Mouse (Mus musculus) forebrain, embryonic 10.5 days (tissue): ENCODE measurements around the gene Fam120a. TPM values are rescaled to one million over a fixed set of nuclear protein-coding genes. Genes with fewer than 3 reads are reported as not detected.
A peak's percentile ranks its signal among the peaks of the same experiment; 100 is the strongest.

Source experiments
- DNase-seq: peaks from one replicate; pipeline ENCODE4 v3.0.0-alpha.2; 2017; ENCODE audit warnings: low spot score; ENCODE audit errors: extremely low spot score
- H3K27ac ChIP-seq: fragments of 300-500 bp; sonication (generic); 2 replicates; pipeline ENCODE4 v1.5.1; 2016; ENCODE audit warnings: mild to moderate bottlenecking
- H3K27me3 ChIP-seq: fragments of 300-500 bp; sonication (generic); 2 replicates; pipeline ENCODE4 v1.6.1; 2016; ENCODE audit warnings: mild to moderate bottlenecking; ENCODE audit not compliant: poor library complexity, severe bottlenecking
- H3K36me3 ChIP-seq: fragments of 300-500 bp; sonication (generic); replicated peaks from 2 replicates; pipeline ENCODE4 v1.6.1; 2016; ENCODE audit warnings: mild to moderate bottlenecking, moderate library complexity
- H3K4me1 ChIP-seq: fragments of 300-500 bp; sonication (generic); 2 replicates; pipeline ENCODE4 v1.6.1; 2016
- H3K4me3 ChIP-seq: fragments of 300-500 bp; sonication (generic); 2 replicates; pipeline ENCODE4 v1.5.1; 2016; ENCODE audit warnings: mild to moderate bottlenecking, moderate library complexity
- H3K9me3 ChIP-seq: fragments of 300-500 bp; sonication (generic); 2 replicates; pipeline ENCODE4 v1.6.1; 2016; ENCODE audit warnings: mild to moderate bottlenecking, moderate library complexity
- WGBS: fragments of 180-500 bp; shearing (Covaris S2); methylation state at CpG from one replicate; pipeline ENCODE4 v1.1.7; 2016; 5-methylcytosine and 5-hydroxymethylcytosine counted together
- polyA plus RNA-seq: library from polyadenylated mRNA; unstranded; fragments of >200 nt; fragmentation: Nextera tagmentation; extraction: Ambion mirVana; gene quantifications from 2 replicates; pipeline ENCODE4 v1.2.1, GENCODE M21; 2016

The Fam120a gene
- polyA plus RNA-seq, 1 experiment from 2014 or later = 14.5 TPM

GRCm38 (mm10) chr13:48927609-48928008 lies 40.2 kb downstream of the Fam120a start:
- Histone ChIP-seq H3K36me3 (peaks cover 80% of the 10 kb centered on the region), H3K27me3 (no peaks in the 10 kb centered on the region), H3K27ac (no peak overlapping the region), H3K4me1 (no peaks in the 10 kb centered on the region), H3K9me3 (no peaks in the 10 kb centered on the region), H3K4me3 (no peak overlapping the region)
- no peak for DNase-seq
- WGBS = 92% methylated on average over 2 of the region's 2 CpGs

- WGBS = 98% methylated on average over 2 of the region's 2 CpGs
- Histone ChIP-seq H3K4me1 (no peaks in the 10 kb centered on the region), H3K36me3 (peaks cover 79% of the 10 kb centered on the region), H3K4me3 (no peak overlapping the region), H3K27ac (no peak overlapping the region), H3K27me3 (no peaks in the 10 kb centered on the region), H3K9me3 (no peaks in the 10 kb centered on the region)
- no peak for DNase-seq
Measured at GRCm38 (mm10) chr13:48922712-48923111, 45.1 kb downstream of the Fam120a start.

GRCm38 (mm10) chr13:48921256-48921655 lies 46.6 kb downstream of the Fam120a start:
- Histone ChIP-seq H3K9me3 (no peaks in the 10 kb centered on the region), H3K27ac (no peak overlapping the region), H3K4me1 (no peaks in the 10 kb centered on the region), H3K36me3 (peaks cover 80% of the 10 kb centered on the region), H3K4me3 (no peak overlapping the region), H3K27me3 (no peaks in the 10 kb centered on the region)
- no peak for DNase-seq
- WGBS = 93% methylated on average over 1 of the region's 1 CpGs

- 92% methylated on average over 7 of the region's 7 CpGs for WGBS
- peaks cover 86% of the 10 kb centered on the region for H3K36me3 ChIP-seq
Measured at GRCm38 (mm10) chr13:48919756-48920415, 47.9 kb downstream of the Fam120a start.

GRCm38 (mm10) chr13:48917113-48917599 lies 50.7 kb downstream of the Fam120a start:
- no peak overlapping the region for H3K27ac ChIP-seq
- H3K27me3 ChIP-seq = no peaks in the 10 kb centered on the region
- H3K4me3 ChIP-seq = no peak overlapping the region
- H3K9me3 ChIP-seq = no peaks in the 10 kb centered on the region
- H3K36me3 ChIP-seq = peaks cover 94% of the 10 kb centered on the region
- no peaks in the 10 kb centered on the region for H3K4me1 ChIP-seq
- 95% methylated on average over 3 of the region's 3 CpGs for WGBS
- no peak for DNase-seq

More at GRCm38 (mm10) chr13:48919756-48920415, 47.9 kb downstream of the Fam120a start:
- Histone ChIP-seq H3K4me3 (no peak overlapping the region), H3K27me3 (no peaks in the 10 kb centered on the region), H3K9me3 (no peaks in the 10 kb centered on the region), H3K27ac (no peak overlapping the region), H3K4me1 (no peaks in the 10 kb centered on the region)
- DNase-seq = no peak

- H3K27me3 ChIP-seq = no peaks in the 10 kb centered on the region
- whole genome bisulfite sequencing = 91% methylated on average over 1 of the region's 1 CpGs
- no peaks in the 10 kb centered on the region for H3K9me3 ChIP-seq
- H3K27ac ChIP-seq = no peak overlapping the region
- DNase-seq = no peak
- H3K36me3 ChIP-seq = peaks cover 94% of the 10 kb centered on the region
- no peak overlapping the region for H3K4me3 ChIP-seq
- no peaks in the 10 kb centered on the region for H3K4me1 ChIP-seq
Measured at GRCm38 (mm10) chr13:48913680-48914079, 54.1 kb downstream of the Fam120a start.

GRCm38 (mm10) chr13:48913141-48913540 lies 54.7 kb downstream of the Fam120a start:
- Histone ChIP-seq H3K36me3 (peaks cover 96% of the 10 kb centered on the region), H3K27me3 (no peaks in the 10 kb centered on the region), H3K9me3 (no peaks in the 10 kb centered on the region), H3K4me1 (no peaks in the 10 kb centered on the region), H3K27ac (no peak overlapping the region), H3K4me3 (no peak overlapping the region)
- DNase-seq = no peak
- 91% methylated on average over 3 of the region's 3 CpGs for WGBS

- Histone ChIP-seq H3K9me3 (no peaks in the 10 kb centered on the region), H3K36me3 (peaks cover 91% of the 10 kb centered on the region), H3K27me3 (no peaks in the 10 kb centered on the region), H3K27ac (no peak overlapping the region), H3K4me1 (no peaks in the 10 kb centered on the region), H3K4me3 (no peak overlapping the region)
- DNase-seq = no peak
- whole genome bisulfite sequencing = 91% methylated on average over 7 of the region's 7 CpGs
Measured at GRCm38 (mm10) chr13:48911426-48911825, 56.4 kb downstream of the Fam120a start.

GRCm38 (mm10) chr13:48905458-48905857 lies 62.4 kb downstream of the Fam120a start:
- no peaks in the 10 kb centered on the region for H3K27me3 ChIP-seq
- peaks cover 90% of the 10 kb centered on the region for H3K36me3 ChIP-seq
- no peaks in the 10 kb centered on the region for H3K9me3 ChIP-seq
- no peaks in the 10 kb centered on the region for H3K4me1 ChIP-seq
- no peak overlapping the region for H3K4me3 ChIP-seq
- 83% methylated on average over 2 of the region's 2 CpGs for WGBS
- DNase-seq = no peak
- H3K27ac ChIP-seq = no peak overlapping the region

- H3K36me3 ChIP-seq = peaks cover 97% of the 10 kb centered on the region
- H3K4me1 ChIP-seq = no peaks in the 10 kb centered on the region
- no peaks in the 10 kb centered on the region for H3K9me3 ChIP-seq
- H3K4me3 ChIP-seq = no peak overlapping the region
- DNase-seq = no peak
- 96% methylated on average over 5 of the region's 5 CpGs for WGBS
- no peak overlapping the region for H3K27ac ChIP-seq
- no peaks in the 10 kb centered on the region for H3K27me3 ChIP-seq
Measured at GRCm38 (mm10) chr13:48895376-48895775, 72.4 kb downstream of the Fam120a start.

GRCm38 (mm10) chr13:48890260-48890960 lies 77.4 kb downstream of the Fam120a start:
- no peak for DNase-seq
- H3K36me3 ChIP-seq = peaks cover 97% of the 10 kb centered on the region
- H3K9me3 ChIP-seq = no peaks in the 10 kb centered on the region
- 88% methylated on average over 4 of the region's 4 CpGs for WGBS
- no peaks in the 10 kb centered on the region for H3K4me1 ChIP-seq
- no peak overlapping the region for H3K27ac ChIP-seq
- H3K27me3 ChIP-seq = no peaks in the 10 kb centered on the region
- no peak overlapping the region for H3K4me3 ChIP-seq

GRCm38 (mm10) chr13:48878534-48878933 lies 89.3 kb downstream of the Fam120a start:
- peaks cover 17% of the 10 kb centered on the region for H3K4me1 ChIP-seq
- peaks cover 48% of the 10 kb centered on the region for H3K36me3 ChIP-seq
- no peaks in the 10 kb centered on the region for H3K9me3 ChIP-seq
- no peaks in the 10 kb centered on the region for H3K27me3 ChIP-seq
- peak overlapping the region; percentile 93 for H3K27ac ChIP-seq
- peak; percentile 98 for DNase-seq
- under 1% methylated on average over 36 of the region's 36 CpGs for WGBS
- H3K4me3 ChIP-seq = peak overlapping the region; percentile 56

- peaks cover 17% of the 10 kb centered on the region for H3K4me1 ChIP-seq
- no peaks in the 10 kb centered on the region for H3K9me3 ChIP-seq
- peak overlapping the region; percentile 56 for H3K4me3 ChIP-seq
- peak overlapping the region; percentile 93 for H3K27ac ChIP-seq
- H3K36me3 ChIP-seq = peaks cover 47% of the 10 kb centered on the region
- H3K27me3 ChIP-seq = no peaks in the 10 kb centered on the region
- DNase-seq = no peak
Measured at GRCm38 (mm10) chr13:48877805-48878204, 90.0 kb downstream of the Fam120a start.
